Mouse (Mus musculus) ES-E14 (cell line): Measurements from ENCODE around the gene Tex10. TPM values are rescaled to one million over a fixed set of nuclear protein-coding genes. Genes with fewer than 3 reads are reported as not detected.

Experiments used
- DNase-seq: peaks from one replicate; pipeline ENCODE4 v3.0.0-alpha.2; 2013; ENCODE audit warnings: low read depth, low spot score
- H3K27ac ChIP-seq: 2 replicates; pipeline ENCODE4 v1.5.1; 2012; ENCODE audit warnings: low read depth, mild to moderate bottlenecking, low read length, moderate library complexity, mixed read lengths; ENCODE audit not compliant: poor library complexity, insufficient read depth, severe bottlenecking
- H3K36me3 ChIP-seq: 2 replicates; pipeline ENCODE4 v1.6.1; 2012; ENCODE audit warnings: mild to moderate bottlenecking, low read length, moderate library complexity, mixed read lengths; ENCODE audit not compliant: control insufficient read depth, poor library complexity, insufficient read depth, severe bottlenecking
- H3K4me1 ChIP-seq, 2 experiments: fragments of 150-350 bp in 1 of 2; sonication (generic) in 1 of 2; 2 replicates each; pipeline ENCODE4 v1.6.1; 2012; ENCODE audit warnings: low read length in 2 of 2, mild to moderate bottlenecking in 1 of 2, mixed read lengths in 1 of 2; ENCODE audit not compliant: control insufficient read depth in 2 of 2, insufficient read depth in 2 of 2, poor library complexity in 1 of 2
- H3K4me3 ChIP-seq, 2 experiments: fragments of 150-350 bp in 1 of 2; sonication (generic) in 1 of 2; 2 replicates each; pipeline ENCODE4 v1.5.1; 2012; ENCODE audit warnings: low read length in 2 of 2, low read depth in 1 of 2, mild to moderate bottlenecking in 1 of 2, mixed read lengths in 1 of 2; ENCODE audit not compliant: insufficient read depth in 1 of 2, poor library complexity in 1 of 2, severe bottlenecking in 1 of 2
- H3K9ac ChIP-seq: 2 replicates; pipeline ENCODE4 v1.6.1; 2012; ENCODE audit warnings: low read depth, mild to moderate bottlenecking, low read length, mixed read lengths; ENCODE audit not compliant: poor library complexity, insufficient read depth, severe bottlenecking
- H3K9me3 ChIP-seq: fragments of 150-350 bp; sonication (generic); 2 replicates; pipeline ENCODE4 v1.6.1; 2012; ENCODE audit warnings: low read depth, mild to moderate bottlenecking, low read length; ENCODE audit not compliant: control insufficient read depth, insufficient read depth
- CHD2 ChIP-seq: IDR thresholded peaks from 2 replicates; pipeline ENCODE4 v1.6.1; 2014; ENCODE audit warnings: mild to moderate bottlenecking, low read depth, low read length, inconsistent platforms
- HCFC1 ChIP-seq: IDR thresholded peaks from 2 replicates; pipeline ENCODE4 v1.6.1; 2012; ENCODE audit warnings: low read length, inconsistent platforms, borderline replicate concordance; ENCODE audit not compliant: insufficient read depth
- MAFK ChIP-seq: IDR thresholded peaks from 2 replicates; pipeline ENCODE4 v1.6.1; 2014; ENCODE audit warnings: mild to moderate bottlenecking, low read depth, low read length, inconsistent platforms; ENCODE audit not compliant: insufficient read depth
- ZC3H11A ChIP-seq: IDR thresholded peaks from 2 replicates; pipeline ENCODE4 v1.6.1; 2012; ENCODE audit warnings: low read depth, mild to moderate bottlenecking, inconsistent platforms, low read length, borderline replicate concordance
- ZNF384 ChIP-seq: IDR thresholded peaks from 2 replicates; pipeline ENCODE4 v1.6.1; 2012; ENCODE audit warnings: low read depth, low read length, inconsistent platforms
- in situ Hi-C, 2 experiments: fragments of 600-800 bp; cut with MboI; formaldehyde crosslinking; loops; one replicate each; pipeline ENCODE4 v1.15.1; 2025; ENCODE audit warnings: low sequenced_read_pairs in 2 of 2, inconsistent platforms in 1 of 2; ENCODE audit not compliant: unreplicated experiment in 2 of 2
- total RNA-seq: library from RNA; depleted of rRNA; stranded (reverse); fragments of 300-350 nt; gene quantifications from 2 replicates; pipeline ENCODE4 v1.2.3, GENCODE M21; 2012

Tex10 gene
- total RNA-seq, 1 experiment: 94.1 TPM

DNA sequence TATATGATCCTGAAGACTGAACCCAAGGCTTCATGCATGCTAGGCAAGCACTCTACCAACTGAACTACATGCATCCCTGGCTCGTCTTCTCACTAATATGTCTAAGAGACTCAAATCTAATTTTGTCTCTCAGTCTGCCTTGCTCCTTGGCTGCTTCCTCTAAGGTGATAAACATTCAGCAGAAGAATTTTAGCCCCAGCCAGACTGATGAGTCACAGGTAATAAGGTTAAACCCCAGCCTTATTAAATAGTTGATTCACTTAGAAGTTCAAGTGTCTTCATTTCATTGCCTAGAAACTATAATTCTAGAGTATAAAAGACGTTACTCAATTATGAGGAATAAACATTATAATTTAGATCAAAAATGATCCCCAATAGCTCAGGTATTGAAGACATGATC, 15.7 kb upstream of the Tex10 start:
- H3K36me3 ChIP-seq: no peaks in the 10 kb centered on the region
- H3K27ac ChIP-seq: no peak overlapping the region
- H3K9ac ChIP-seq: no peak overlapping the region
- in situ Hi-C loops: no loop called here
- H3K4me1 ChIP-seq: peaks cover 4 to 5% of the 10 kb centered on the region in 2 experiments; a peak in 3 of 4 replicates
- no peak overlapping the region for H3K4me3 ChIP-seq
- TF ChIP-seq HCFC1: no peak
- no peak for TF ChIP-seq ZNF384
- TF ChIP-seq ZC3H11A: no peak
- no peak for TF ChIP-seq CHD2
- TF ChIP-seq MAFK: no peak
- no peak for DNase-seq
- no peaks in the 10 kb centered on the region for H3K9me3 ChIP-seq

GRCm38 (mm10) chr4:48481287-48481686, 8.0 kb upstream of the Tex10 start:
- TF ChIP-seq HCFC1: no peak
- no peak for TF ChIP-seq ZNF384
- no peak for TF ChIP-seq CHD2
- no peak for TF ChIP-seq MAFK
- TF ChIP-seq ZC3H11A: peak; percentile 31; the same call in 1 of the 2 replicates
- Histone ChIP-seq H3K9me3 (no peaks in the 10 kb centered on the region), H3K36me3 (no peaks in the 10 kb centered on the region), H3K9ac (peak overlapping the region; percentile 63), H3K4me3 (no peak overlapping the region), H3K4me1 (no peaks in the 10 kb centered on the region), H3K27ac (no peak overlapping the region)
- peak; percentile 60 for DNase-seq
- in situ Hi-C loops: no loop called here

- TF ChIP-seq HCFC1 (no peak), ZC3H11A (no peak), CHD2 (no peak), MAFK (no peak), ZNF384 (no peak)
- H3K9ac ChIP-seq: no peak overlapping the region; the same call in 1 of the 2 replicates
These were observed 372 bp upstream of the Tex10 start for GRCm38 (mm10) chr4:48473651-48474011.

DNA sequence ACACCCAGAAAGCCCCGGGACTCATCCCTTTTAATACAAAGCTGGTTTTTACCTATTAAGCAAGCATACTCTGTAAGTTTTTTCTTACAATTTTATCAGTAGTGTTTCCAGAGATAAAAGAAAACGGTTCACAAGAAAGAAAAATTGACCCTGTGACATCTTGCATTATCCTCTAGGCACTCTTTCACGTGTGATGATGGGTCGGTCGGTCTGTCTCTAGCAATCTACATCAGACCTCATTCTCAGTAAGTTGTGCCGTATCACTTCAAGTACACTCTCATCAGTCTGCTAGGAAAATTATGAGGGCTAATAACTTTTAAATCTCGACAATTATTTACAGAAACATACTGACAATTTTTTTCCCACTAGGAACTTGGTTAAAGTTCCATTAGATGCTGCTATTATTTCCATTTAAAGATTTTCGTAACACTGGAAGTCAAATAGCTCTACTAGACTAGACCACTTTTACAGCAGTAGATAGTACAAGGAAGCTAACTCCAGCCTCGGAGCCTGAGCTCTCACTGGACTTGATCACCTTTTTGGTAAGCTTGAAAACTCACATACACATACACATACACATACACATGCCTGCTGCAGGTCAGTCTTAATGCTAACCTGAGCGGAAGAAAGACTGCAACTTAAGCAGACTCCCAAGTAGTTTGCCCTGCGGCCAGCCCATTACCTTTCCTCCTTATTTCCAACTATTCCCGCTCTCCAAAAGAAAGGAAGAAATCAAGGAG, 1.0 kb downstream of the Tex10 start:
- Histone ChIP-seq H3K36me3 (peaks cover 2% of the 10 kb centered on the region), H3K4me3 (peak overlapping the region; percentile 90 to 96), H3K9ac (peak overlapping the region; percentile 97), H3K9me3 (no peaks in the 10 kb centered on the region), H3K4me1 (peaks cover 2 to 3% of the 10 kb centered on the region in 2 experiments; a peak in 3 of 4 replicates), H3K27ac (no peak overlapping the region)
- TF ChIP-seq HCFC1 (no peak), ZC3H11A (no peak), MAFK (no peak), CHD2 (no peak), ZNF384 (no peak)
- DNase-seq: no peak
- in situ Hi-C loops: loop anchor here (25.0 kb wide), 2 partner anchors 90 to 1165 kb away; partner anchors contain the start of gene Rnf20 (in 1 of the 2)

More at GRCm38 (mm10) chr4:48473651-48474011, 372 bp upstream of the Tex10 start:
- no peak for DNase-seq
- no peak overlapping the region for H3K27ac ChIP-seq
- H3K36me3 ChIP-seq: no peaks in the 10 kb centered on the region; the same call in 1 of the 2 replicates
- in situ Hi-C loops: loop anchor here (25.0 kb wide), 2 partner anchors 89 to 1164 kb away; partner anchors contain the start of gene Rnf20 (in 1 of the 2)
- H3K9me3 ChIP-seq: no peaks in the 10 kb centered on the region
- H3K4me1 ChIP-seq: peaks cover 2 to 3% of the 10 kb centered on the region in 2 experiments; a peak in 3 of 4 replicates
- peak overlapping the region in 1 of 2 experiments; percentile 90; a peak in 2 of 4 replicates for H3K4me3 ChIP-seq
